Mouse (Mus musculus) adrenal gland, postnatal 10 days (tissue): ENCODE results near the gene Arf6. TPM values are rescaled to one million over a fixed set of nuclear protein-coding genes. Genes with fewer than 3 reads are reported as not detected.
"Not testable (repeated sequence)": the region's sequence is repeated elsewhere in the genome, so short reads cannot be mapped to it uniquely, and the experiment has no call there.

ENCODE experiments used
- DNase-seq: peaks from one replicate; pipeline ENCODE4 v3.0.0; 2021; ENCODE audit warnings: mixed read lengths
- long read RNA-seq, 2 experiments: library from polyadenylated mRNA; stranded (forward); transcript quantifications; one replicate each; pipeline ENCODE4 v2.0.0; 2021
- total RNA-seq, 2 experiments: library from RNA; stranded (reverse); gene quantifications; 2 replicates each; pipeline ENCODE4 v1.2.3; 2021

Arf6 gene
- 100 to 1,000 TPM in 1 of 2 experiments, 10 to 100 TPM in 1; 94.9 to 116 TPM for total RNA-seq
- long read RNA-seq, experiment 1, transcript Arf6-201 (2 exons, 1,534 nt), result major isoform, 158 of 191 reads
- long read RNA-seq, experiment 1, partial matches to known transcripts, result 0 of 191 reads
- long read RNA-seq, experiment 1, other reads (novel, unspliced or antisense), result 33 of 191 reads
- long read RNA-seq, experiment 2, transcript Arf6-201 (2 exons, 1,534 nt), result major isoform, 73 of 84 reads
- long read RNA-seq, experiment 2, partial matches to known transcripts, result 0 of 84 reads
- long read RNA-seq, experiment 2, other reads (novel, unspliced or antisense), result 11 of 84 reads

GRCm38 (mm10) chr12:69371854-69372671, at the start of gene Arf6, which contains the start of gene Gm9887:
Gene Arf6, plus strand, starts transcription at chr12:69372150.
Gene Gm9887, minus strand, starts transcription at chr12:69372458.
- peak; percentile 99 for DNase-seq

- DNase-seq, result no peak
These were observed 40.8 kb upstream of the Arf6 start for GRCm38 (mm10) chr12:69331187-69331586.

- DNase-seq, result no peak
These were observed 39.8 kb upstream of the Arf6 start for GRCm38 (mm10) chr12:69332147-69332546.

- peak; percentile 38 for DNase-seq
These were observed 38.4 kb upstream of the Arf6 start for GRCm38 (mm10) chr12:69333547-69333946.

GRCm38 (mm10) chr12:69349928-69350327, 22.0 kb upstream of the Arf6 start:
- no peak for DNase-seq

- DNase-seq, result no peak
These were observed 20.3 kb upstream of the Arf6 start for GRCm38 (mm10) chr12:69351685-69352084.

GRCm38 (mm10) chr12:69356546-69357299, 15.2 kb upstream of the Arf6 start, which contains the start of gene Nemf:
Gene Nemf, minus strand, starts transcription at chr12:69357165.
- peak; percentile 91 for DNase-seq

GRCm38 (mm10) chr12:69357300-69357646, 14.7 kb upstream of the Arf6 start:
- DNase-seq, result no peak

GRCm38 (mm10) chr12:69360655-69360996, 11.3 kb upstream of the Arf6 start:
- DNase-seq, result no peak

GRCm38 (mm10) chr12:69360997-69361899, 10.7 kb upstream of the Arf6 start:
- peak; percentile 100 for DNase-seq

GRCm38 (mm10) chr12:69361919-69362318, 10.0 kb upstream of the Arf6 start:
- no peak for DNase-seq

- DNase-seq, result no peak
These were observed 9.6 kb upstream of the Arf6 start for GRCm38 (mm10) chr12:69362388-69362787.

GRCm38 (mm10) chr12:69363110-69363509, 8.8 kb upstream of the Arf6 start:
- DNase-seq, result not testable (repeated sequence)

GRCm38 (mm10) chr12:69363899-69364762, 7.8 kb upstream of the Arf6 start:
- peak; percentile 91 for DNase-seq

- DNase-seq, result no peak
These were observed 6.2 kb upstream of the Arf6 start for GRCm38 (mm10) chr12:69365757-69366156.

GRCm38 (mm10) chr12:69366424-69366823, 5.5 kb upstream of the Arf6 start:
- no peak for DNase-seq

GRCm38 (mm10) chr12:69367557-69367956, 4.4 kb upstream of the Arf6 start:
- no peak for DNase-seq

- DNase-seq, result no peak
These were observed 1.0 kb upstream of the Arf6 start for GRCm38 (mm10) chr12:69370936-69371335.

GRCm38 (mm10) chr12:69371421-69371853, 513 bp upstream of the Arf6 start:
- no peak for DNase-seq

- DNase-seq, result peak; percentile 32
These were observed 881 bp downstream of the Arf6 start for GRCm38 (mm10) chr12:69372731-69373331.
